Mouse (Mus musculus) splenic B cell, adult 2 months (primary cell): ENCODE results near the gene Plekhj1.

Source experiments
- DNase-seq: peaks from one replicate; pipeline ENCODE4 v3.0.0-alpha.2; 2011; ENCODE audit warnings: low read depth, low spot score
- H3K27me3 ChIP-seq: 2 replicates; pipeline ENCODE4 v1.6.1; 2012; ENCODE audit warnings: mild to moderate bottlenecking, low read length, moderate library complexity, mixed read lengths; ENCODE audit not compliant: control insufficient read depth, poor library complexity, insufficient read depth, severe bottlenecking
- H3K36me3 ChIP-seq: 2 replicates; pipeline ENCODE4 v1.6.1; 2012; ENCODE audit warnings: mild to moderate bottlenecking, low read length, moderate library complexity, mixed read lengths; ENCODE audit not compliant: control insufficient read depth, poor library complexity, insufficient read depth, severe bottlenecking

The Plekhj1 gene

DNA sequence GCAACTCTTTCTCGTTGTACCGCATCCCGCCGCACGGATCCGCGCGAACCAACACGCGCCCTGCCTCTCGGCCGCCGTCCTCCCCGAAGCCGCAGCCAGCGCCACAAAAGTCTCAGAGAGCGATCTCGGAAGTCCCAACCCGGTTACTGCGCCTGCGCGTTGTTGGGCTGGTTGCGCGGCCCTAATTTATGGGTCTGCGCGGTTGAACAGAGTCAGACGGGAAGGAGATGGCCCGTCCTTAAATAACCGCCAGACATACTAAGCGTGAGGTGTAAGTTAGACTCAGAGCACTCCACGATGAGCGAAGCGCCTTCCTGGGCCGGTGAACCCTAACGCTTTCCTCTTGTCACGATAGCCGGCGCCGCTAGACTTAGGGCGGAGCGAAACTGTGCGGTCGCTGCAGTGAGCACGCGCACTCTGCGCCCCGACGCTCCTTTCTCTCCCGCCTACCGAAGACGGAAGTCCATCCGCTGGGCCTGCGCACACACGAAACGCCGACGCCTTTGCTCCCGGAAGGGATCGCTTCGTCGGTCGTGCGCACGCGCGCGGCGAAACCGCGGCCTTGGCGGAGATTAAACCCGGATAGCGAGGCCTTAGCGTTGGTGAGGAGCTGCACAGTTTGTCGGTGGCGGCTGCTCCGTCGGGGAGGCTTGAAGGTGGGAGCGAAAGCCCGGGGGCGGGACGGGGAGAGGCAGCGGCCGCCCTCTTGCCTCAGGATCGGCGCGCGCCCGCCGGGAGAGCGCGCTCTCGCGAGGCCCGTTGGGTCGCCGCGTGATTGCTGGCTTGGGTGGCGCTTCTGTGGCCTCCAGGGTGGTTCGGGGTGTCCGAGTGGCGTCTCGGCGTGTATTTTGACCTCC, at the start of gene Plekhj1, which contains the start of gene Sf3a2:
Gene Plekhj1, minus strand, starts transcription at position 477 of the 857 bp plus-strand sequence.
Gene Sf3a2, plus strand, starts transcription at position 49 of the 857 bp plus-strand sequence.
- DNase-seq = peak; percentile 99
- H3K27me3 ChIP-seq = no peaks in the 10 kb centered on the region

DNA sequence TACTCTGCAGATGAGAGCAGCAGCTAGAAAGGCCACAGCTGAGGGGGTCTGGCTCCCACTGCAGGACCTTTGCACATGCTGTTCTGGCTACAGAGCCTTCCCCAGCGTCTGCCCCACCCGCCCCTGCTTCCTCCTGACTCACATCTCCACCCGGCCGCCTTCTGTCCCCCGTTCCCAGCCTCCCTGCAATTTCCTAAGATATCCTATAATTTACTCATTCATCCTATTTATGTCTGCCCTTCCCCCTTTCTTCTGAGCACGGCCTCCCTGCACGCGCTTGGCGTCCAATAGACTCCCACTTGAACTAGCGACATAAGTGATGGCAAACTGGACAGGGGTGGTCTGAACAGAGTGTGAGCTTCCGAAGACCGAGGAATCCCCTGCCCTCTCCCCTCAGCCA, 47.3 kb upstream of the Plekhj1 start:
- Histone ChIP-seq H3K27me3 (no peaks in the 10 kb centered on the region), H3K36me3 (no peaks in the 10 kb centered on the region)
- no peak for DNase-seq

More for the DNA sequence above, at the start of gene Plekhj1, which contains the start of gene Sf3a2:
- H3K36me3 ChIP-seq = peaks cover 3% of the 10 kb centered on the region

DNA sequence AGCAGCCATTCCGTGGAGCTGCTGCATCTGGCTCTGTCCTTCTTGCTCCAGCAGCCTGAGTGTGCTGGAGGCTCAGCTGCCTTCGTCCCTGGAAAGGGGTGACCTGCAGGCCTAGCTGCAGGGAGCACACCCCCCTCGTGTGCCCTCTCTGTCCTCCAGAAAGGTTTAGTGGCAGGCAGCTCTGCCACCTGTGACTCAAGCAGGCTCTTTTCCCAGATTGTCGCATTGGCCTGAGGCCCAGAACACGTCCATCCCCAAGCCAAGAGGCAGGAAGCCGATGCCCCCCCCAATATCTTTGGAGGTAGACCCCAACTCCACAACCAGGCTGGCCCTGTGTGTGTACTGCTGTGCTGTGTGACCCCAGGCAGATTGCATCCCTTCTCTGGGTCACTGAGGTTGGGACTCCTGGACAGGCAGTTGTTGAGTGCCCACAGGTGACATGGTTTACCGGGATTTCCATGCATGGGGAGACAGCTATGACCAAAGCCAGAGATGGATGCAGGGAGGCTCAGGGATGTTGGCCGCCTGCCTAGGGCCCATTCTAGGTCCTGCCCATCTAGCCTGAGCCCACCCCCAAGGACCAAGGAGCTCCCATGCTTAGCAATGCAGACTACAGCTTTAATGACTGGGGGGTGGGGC, 46.7 kb upstream of the Plekhj1 start:
- DNase-seq = no peak
- Histone ChIP-seq H3K27me3 (no peaks in the 10 kb centered on the region), H3K36me3 (no peaks in the 10 kb centered on the region)

DNA sequence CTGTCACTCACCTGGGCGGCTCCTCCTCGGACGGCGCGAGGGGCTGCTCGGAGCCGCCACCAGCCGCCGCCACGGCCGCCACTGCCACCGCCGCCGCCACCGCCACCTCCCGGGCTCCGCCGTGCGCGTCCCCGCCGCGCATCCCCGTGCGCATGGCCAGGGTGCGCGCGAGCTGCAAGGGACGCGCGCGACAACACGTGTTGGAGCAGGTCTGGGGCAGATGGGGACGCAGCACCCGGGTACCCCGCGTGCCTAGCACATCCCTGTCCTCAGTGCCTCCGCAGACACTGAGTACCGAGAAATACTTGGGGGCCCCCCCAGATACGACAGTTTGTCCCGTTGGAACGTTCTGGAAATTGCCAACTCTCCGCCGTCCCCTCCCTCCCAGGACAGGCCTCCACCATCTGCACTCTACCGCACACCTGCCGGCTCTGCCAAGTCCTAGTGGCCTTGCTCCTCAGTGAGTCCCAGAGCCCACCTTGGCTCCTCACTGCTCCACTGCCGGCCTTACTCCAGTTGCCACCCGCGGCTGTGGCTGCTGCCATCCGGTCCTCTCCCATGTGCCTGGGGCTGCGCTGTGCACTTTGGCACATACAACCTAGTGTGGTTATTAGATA, 45.6 kb upstream of the Plekhj1 start, which contains the start of gene Lingo3:
Gene Lingo3, minus strand, starts transcription at position 109 of the 617 bp plus-strand sequence.
- no peak for DNase-seq
- no peaks in the 10 kb centered on the region for H3K36me3 ChIP-seq
- no peaks in the 10 kb centered on the region for H3K27me3 ChIP-seq

DNA sequence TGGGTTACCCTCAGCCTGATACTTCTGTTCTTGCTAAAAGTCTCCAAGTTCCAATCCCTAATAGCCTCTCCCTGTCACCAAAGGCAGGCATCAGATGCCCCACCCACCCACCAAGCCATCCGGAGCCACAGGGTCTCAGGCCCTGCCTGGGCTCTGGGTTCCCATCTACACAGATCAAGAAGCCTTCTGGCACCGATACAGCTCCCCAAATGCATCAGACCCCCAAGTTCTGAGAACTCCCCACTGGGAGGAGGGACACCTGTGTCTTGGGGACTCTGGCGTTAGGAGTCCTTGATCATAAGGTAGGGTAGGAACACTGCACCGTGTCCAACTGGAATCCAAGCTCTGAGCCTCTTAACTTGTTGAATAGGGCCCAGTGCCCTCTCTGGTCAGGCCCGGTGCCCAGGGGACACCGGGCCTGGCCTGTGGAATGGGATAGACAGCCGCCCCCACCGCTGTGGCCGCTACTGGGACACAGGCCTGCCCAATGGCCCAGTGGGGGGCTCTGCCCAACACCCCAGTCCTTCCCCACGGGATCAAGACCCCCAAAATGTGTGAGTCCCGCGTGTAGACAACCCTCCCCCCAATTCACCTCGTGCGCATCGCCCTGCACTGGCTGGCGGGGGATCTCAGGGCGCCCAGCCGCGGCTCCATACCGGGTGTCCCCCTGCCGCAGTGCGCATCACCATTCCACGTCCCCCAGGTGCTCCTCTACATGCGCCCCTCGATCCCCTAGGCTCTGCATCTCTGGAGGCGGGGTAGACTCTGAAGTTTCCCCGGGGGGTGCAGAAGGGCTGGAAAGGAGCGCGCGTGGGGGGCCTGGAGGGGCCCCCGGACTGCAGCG, 44.9 kb upstream of the Plekhj1 start:
- no peaks in the 10 kb centered on the region; the same call in 1 of the 2 replicates for H3K27me3 ChIP-seq
- no peak for DNase-seq
- no peaks in the 10 kb centered on the region for H3K36me3 ChIP-seq

DNA sequence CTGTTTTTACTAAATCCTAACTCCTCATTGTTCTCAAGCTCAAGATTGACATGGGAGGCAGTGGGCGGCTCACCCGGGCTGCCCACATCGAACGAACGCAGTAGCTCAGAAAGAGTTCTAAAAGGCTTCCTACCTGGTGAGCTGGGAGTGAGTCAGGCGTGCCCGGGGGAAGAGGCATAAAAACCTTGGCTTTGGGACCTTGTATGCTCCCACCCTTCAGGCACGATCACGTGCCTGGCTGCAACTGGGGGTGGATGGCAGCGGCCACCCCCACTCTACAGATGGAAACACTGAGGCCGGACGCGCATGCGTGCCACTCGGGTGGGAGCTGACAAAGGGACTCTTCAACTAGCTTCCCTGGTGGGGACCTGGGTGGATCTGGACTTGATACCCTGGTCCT, 43.9 kb upstream of the Plekhj1 start:
- H3K36me3 ChIP-seq = no peaks in the 10 kb centered on the region
- H3K27me3 ChIP-seq = no peaks in the 10 kb centered on the region; the same call in 1 of the 2 replicates
- no peak for DNase-seq

DNA sequence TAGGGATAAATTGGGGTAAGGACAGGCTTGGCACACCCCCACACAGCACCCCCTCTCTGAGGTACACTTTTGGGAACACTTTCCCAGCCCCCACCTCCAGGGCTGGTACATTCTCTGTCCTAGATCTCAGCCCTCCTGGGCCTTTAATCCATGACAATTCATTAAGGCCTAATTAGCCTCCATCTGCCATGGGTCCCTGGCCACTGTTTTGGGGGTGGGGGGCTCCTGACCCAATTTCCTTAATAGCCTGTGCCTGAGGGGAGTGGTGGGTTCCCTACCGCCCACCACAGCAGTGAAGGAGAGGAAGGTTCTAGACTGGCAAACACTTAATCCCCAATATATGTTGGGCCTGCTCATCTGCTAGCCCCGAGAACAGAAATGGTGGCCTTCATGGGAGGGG, 43.3 kb upstream of the Plekhj1 start:
- Histone ChIP-seq H3K36me3 (no peaks in the 10 kb centered on the region), H3K27me3 (no peaks in the 10 kb centered on the region; the same call in 1 of the 2 replicates)
- DNase-seq = no peak

DNA sequence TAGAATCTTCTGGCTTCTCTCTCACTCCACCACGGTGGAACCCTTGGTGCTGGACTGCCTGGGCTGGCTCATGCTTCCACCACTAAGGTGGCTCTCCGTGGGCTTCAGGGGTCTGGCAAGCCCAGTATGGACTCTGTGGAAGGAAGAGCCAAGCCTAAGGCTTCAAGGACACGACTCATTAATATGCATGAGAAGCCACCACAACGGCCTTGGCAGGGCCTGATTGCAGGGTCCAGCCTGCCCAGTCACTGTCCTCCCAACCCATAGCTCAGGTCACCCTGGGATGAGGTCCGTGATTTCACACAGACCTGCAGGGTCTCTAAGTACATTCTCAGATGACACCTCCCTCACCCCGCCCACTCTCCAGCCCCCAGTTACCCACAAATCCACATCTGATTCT, 41.4 kb upstream of the Plekhj1 start:
- no peaks in the 10 kb centered on the region for H3K36me3 ChIP-seq
- DNase-seq = no peak
- no peaks in the 10 kb centered on the region; the same call in 1 of the 2 replicates for H3K27me3 ChIP-seq

DNA sequence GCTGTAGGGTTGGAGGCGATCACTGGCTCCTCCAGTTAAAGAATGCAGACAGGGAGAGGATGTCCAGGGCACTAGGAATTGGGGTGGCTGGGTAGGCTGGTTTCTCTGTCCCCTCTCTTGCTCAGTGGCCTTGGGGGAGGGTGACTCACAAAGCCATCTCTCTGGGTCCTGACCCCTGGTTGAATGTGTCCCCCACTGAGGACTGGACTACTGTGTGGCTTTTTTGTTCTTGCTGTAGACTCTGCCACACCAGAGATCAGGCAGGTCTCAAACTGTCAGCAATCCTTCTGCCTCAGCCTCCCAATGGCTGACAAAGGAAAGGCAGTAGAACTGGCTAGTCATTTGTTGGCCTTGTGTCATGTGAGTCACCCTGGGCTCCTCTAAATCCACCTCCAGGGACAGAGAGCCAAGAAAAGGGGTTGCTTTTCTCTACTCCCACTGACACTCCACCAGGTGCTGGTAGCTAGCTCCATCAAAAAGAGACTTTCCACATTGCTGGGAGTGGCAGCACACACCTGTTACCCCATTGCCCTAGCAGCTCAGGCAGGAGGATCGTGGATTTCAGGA, 40.0 kb upstream of the Plekhj1 start:
- DNase-seq = no peak
- Histone ChIP-seq H3K27me3 (no peaks in the 10 kb centered on the region; the same call in 1 of the 2 replicates), H3K36me3 (no peaks in the 10 kb centered on the region)

DNA sequence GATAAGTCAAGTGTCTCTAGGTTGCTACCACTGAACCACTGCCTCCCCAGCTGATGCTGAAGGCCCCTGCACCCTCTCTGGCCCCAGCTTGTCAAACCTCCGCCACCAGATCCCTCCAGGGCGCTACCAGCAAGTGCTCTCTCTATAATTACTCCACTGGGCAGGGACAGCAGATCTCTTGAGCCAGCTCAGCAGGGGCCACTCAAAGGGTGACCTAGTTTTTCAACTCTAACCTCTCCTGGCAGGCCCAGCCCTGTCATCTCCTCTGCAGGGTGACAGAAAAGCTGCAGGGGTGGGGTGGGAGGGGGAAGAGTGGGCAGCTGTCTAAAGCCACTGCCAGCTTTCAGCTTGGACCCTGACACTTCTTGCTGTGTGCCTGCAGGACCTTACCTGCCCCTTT, 39.4 kb upstream of the Plekhj1 start:
- Histone ChIP-seq H3K36me3 (no peaks in the 10 kb centered on the region), H3K27me3 (no peaks in the 10 kb centered on the region; the same call in 1 of the 2 replicates)
- no peak for DNase-seq

DNA sequence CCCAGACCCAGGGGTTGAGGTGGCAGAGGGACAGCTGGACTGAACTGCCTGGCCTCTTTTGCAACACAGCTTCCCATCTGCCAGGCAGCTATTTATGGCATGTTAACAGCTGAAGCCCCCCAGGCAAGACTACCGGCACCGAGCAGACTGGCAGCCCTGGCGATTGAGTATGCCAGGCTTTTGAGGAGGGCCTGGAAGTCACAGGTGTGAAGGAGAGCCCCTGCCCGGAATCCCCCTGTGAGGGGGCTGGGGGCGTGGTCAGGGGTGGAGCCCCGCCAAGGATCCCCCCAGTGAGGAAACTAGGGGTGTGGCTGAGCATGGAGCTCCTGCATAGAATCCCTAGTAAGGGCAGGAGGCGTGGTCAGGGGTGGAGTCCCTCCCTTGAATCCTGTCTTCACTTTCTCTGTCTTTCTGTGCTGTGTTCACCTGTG, 38.5 kb upstream of the Plekhj1 start:
- no peak for DNase-seq
- Histone ChIP-seq H3K36me3 (no peaks in the 10 kb centered on the region), H3K27me3 (no peaks in the 10 kb centered on the region; the same call in 1 of the 2 replicates)

DNA sequence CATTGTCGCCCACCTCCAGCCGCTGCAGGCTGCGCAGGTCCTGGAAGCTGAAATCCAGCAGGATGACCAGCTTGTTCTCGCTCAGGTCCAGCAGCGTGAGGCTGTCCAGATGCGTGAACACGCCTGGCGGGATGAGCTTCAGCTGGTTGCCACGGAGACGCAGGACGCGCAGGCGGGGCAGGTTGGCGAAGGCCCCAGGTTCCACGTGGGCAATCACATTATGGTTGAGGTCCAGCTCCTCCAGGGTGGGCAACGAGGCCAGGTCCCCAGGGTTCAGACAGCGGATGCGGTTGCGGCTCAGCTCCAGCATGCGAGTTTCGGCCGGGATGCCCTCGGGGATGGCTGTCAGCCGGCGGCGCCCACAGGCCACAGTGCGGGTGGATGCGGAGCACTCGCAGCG, 37.2 kb upstream of the Plekhj1 start:
- no peak for DNase-seq
- Histone ChIP-seq H3K27me3 (no peaks in the 10 kb centered on the region; the same call in 1 of the 2 replicates), H3K36me3 (no peaks in the 10 kb centered on the region)

DNA sequence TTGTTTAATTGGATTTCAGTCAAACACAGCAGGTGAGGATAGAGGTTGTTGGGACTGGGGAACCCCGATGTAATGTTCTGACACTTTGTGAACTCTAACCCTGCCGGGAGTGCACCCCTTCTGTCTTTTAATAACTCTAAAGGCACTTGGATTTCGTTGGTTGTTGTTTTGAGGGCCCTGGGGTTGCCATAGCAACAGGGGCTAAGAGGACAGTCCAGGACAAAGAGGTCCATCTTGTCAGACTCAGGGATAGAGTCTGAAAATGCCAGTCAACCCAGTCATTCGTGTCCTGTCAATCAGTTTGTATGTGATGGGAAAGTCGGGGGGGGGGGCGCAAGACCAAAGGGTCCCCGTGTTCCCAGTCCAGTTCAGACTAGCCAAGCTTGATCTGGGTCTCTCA, 34.4 kb upstream of the Plekhj1 start:
- H3K27me3 ChIP-seq = no peaks in the 10 kb centered on the region
- peaks cover 2% of the 10 kb centered on the region; the same call in 1 of the 2 replicates for H3K36me3 ChIP-seq
- no peak for DNase-seq

DNA sequence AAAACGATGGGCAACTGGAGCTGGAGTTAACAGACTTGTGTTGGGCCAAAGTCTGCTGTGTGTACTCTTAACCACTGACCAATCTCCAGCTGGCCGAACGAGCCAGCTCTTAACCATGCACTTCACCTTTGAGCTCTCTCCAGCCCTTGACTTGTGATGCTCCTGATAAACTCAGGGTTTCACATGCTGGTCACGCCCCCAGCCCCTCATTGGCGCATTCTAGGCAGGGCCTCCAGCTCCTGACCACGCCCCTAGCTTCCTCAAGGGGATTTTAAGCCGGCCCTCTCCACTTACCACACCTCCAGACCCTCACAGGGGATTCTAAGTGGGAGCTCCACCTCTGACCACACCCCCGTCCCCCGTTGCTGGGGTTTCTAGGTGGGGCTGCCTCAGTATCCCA, 32.7 kb upstream of the Plekhj1 start:
- peak; percentile 54 for DNase-seq
- Histone ChIP-seq H3K27me3 (no peaks in the 10 kb centered on the region), H3K36me3 (peaks cover 2% of the 10 kb centered on the region; the same call in 1 of the 2 replicates)
